Mouse (Mus musculus) liver, postnatal 0 days (tissue): ENCODE results near the gene Grk6.

Experiments used
- CTCF ChIP-seq: sonication (generic); IDR thresholded peaks from 2 replicates; pipeline ENCODE4 v1.5.1; 2016; ENCODE audit warnings: antibody characterized with exemption, low read depth
- EP300 ChIP-seq: IDR thresholded peaks from 2 replicates; pipeline ENCODE4 v1.6.1; 2016; ENCODE audit warnings: antibody characterized with exemption, low read depth, mild to moderate bottlenecking

DNA sequence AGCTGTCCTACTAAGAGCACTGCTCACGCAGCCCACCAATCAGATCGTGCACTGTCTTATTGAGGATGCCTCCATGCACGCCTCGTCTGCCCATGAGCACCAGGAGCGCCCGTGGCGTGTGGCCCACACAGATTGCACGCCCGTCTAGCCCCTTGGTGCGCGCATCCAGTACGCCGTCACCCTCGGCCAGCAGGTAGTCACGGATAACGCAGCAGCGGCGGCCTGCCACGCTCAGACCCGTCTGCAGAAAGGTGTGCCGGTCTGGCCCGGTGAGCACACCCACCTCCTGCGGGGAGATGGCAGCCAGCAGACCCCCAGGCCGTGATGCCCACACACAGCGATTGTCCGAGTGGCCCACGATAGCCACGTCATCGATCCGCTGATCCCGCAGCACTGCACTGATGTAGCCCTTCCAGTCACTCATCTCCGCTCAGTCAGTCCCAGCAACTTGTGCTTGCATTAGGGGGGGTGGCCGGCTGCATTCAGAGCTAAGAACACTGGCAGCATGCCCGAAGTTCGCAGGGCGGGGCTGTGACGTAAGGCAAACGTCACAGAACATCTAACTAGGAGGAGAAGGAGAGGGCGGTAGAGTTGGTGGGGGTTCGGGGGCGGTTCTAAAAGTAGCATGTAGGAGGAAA lies 30.0 kb upstream of the Grk6 start, which contains the start of gene Pfn3:
- TF ChIP-seq CTCF (no peak), EP300 (no peak)
